Mouse (Mus musculus) right cerebral cortex, adult 18-20 months (tissue): ENCODE data around the gene Rnf7.

Source experiments
- DNase-seq: peaks from one replicate; pipeline ENCODE4 v3.0.0; 2022; ENCODE audit warnings: mixed read lengths

The Rnf7 gene

DNA sequence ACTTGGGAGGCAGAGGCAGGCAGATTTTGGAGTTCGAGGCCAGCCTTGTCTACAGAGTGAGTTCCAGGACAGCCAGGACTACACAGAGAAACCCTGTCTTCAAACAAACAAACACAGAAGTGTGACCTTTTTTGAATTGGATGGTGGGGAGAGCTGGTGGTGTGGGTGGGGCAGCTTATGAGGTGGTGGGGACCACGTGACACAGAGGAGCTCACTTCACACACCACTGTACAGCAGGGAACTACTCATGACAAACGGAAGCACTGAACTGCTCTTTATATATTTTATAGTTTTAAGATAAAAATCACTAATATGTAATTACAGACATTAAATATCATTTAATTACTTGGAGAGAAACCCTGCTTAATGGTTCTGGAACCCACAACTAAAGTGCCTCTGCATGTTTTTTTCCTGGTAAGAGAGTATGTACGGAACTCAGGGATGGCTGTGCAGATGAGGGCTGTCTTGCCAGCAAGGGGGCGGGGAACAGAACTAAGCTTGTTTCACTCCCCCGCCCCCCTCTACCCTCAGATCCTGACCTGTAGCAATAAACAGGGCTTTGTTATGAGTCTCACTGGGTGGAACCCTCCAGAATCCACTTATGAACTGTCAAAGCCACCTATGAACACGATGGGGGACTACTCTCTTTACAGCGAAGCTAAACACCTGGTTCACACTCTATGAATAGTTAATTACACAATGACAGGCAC, 8.8 kb downstream of the Rnf7 start:
- no peak for DNase-seq

DNA sequence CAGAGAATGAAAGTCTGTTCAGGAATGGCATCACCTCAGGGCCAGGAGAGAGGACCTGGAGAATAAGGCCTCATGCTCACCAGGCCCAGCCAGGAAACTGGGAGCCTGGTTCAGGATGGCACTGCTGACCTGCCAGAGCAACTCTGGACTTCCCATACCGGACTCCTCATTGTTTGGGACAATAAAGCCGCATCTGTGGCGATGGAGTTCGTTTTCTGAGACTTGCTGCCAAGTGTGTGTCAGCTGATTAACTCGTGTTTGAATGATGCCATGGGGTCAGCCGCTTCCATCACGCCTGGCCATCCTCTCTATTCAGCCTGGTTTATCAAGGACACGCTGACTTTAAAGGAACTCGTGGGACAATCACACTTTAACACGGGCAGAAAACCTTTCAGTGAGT, 14.8 kb downstream of the Rnf7 start:
- peak; percentile 48 for DNase-seq

- no peak for DNase-seq
Observed at GRCm38 (mm10) chr9:96461607-96462006, 16.9 kb downstream of the Rnf7 start.

DNA sequence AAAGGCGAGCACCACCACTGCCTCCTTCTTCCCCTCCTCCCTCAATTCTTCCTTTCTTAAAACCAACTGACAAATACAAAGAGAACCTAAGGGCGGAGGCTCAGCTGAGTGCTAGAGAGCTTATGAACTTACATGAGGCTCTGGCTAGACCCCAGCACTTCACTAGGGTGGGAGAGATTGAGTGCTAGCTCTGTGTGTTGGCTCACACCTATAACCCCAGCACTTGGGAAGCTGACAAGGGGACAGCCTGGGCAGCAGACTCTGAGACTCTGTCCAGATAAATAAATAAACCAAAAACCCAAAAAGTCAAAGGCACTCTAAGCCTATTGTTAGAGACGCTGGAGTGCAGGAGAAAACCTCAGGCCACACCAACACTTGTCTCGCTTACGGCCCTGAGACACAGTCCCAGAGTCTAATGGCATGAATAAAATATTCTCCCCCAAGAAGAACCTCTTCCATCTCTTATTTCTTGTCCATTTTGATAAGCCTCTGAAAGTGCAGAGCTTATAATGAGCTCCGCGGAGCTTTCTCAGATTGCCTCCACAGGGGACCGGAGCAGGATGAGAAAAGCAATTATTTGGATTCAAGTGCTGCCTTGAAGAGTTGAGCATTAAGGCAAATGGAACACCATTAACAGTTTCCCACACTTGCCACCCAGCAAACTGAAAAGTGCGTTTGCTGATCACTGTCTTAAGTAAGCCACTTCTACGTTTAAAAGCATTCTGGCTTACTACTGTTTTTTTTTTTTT, 18.2 kb downstream of the Rnf7 start:
- DNase-seq, result no peak

DNA sequence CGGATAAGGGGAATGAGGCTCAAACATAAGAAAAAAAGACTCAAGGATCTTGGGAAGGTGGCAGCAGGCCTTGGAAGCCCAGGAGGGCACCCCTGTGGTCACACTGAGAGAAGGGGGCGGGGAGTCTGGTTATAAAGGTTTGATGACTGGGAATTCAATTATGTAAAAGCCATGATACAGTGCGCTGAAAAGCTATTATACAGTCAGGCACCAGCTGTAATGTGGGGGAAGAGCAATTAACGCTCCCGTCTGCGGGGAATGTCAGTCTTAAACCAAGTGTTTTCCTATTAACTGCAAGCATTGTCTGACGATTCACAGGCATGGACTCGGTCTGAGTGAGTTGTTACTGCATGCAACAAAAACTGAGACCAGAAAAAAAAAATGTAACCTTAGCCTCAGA, 22.9 kb downstream of the Rnf7 start:
- no peak for DNase-seq

DNA sequence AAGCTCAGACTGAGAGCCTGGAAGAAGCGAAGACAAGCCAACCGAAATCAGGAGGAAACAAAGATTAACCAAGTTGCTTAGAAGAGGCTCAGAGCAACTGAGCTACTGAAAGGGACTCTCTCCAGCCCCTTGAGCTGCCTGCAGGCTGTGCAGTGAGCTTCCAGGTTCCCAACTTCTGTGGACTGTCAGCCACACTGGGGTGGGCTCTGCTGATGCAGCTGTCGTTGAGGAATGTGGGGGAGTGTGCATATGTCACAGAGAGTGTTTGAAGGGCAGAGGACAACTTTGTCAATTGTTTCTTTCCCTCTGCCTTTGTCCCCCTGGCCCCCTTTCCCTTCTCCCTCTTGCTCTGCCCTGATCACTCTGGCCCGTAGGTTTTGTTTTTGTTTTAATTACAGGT, 25.5 kb downstream of the Rnf7 start:
- no peak for DNase-seq

DNA sequence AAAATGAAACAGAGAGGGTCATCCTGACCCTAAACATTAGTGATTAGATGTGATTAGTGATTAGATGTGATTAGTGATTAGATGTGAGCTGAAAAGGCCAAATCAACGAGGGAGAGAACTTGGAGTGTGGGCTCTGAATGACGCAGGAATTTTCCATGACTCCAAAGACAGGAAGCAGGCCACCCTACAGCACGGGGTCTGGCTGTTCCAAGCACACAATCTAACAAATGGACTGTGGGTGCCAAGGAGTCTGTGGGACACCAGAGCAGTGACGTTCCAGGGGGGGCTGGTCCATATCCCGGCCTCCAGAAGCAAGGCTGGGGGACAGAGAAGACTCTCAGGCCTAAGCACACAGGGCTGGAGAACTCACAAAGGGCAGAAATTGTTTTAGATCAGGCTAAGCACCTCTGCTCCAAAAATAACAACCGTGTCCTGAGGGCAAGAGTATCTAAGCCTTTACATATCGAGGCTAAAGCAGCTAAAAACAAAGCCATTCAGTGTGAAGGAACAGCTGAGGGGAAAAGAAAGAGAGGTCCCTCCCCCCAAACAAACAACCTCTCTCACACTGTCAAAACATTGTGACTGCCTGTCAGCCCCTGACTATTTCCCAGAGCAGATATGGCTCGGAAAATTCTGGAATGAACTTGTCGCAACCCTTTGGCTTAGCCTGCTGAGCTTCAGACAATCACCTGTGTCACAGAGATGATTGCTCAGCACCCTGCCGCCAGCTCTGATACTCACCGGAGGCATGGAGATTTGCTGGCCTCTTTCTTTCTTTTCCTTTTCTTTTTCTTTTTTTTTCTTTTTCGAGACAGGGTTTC, 27.4 kb downstream of the Rnf7 start:
- DNase-seq, result no peak

DNA sequence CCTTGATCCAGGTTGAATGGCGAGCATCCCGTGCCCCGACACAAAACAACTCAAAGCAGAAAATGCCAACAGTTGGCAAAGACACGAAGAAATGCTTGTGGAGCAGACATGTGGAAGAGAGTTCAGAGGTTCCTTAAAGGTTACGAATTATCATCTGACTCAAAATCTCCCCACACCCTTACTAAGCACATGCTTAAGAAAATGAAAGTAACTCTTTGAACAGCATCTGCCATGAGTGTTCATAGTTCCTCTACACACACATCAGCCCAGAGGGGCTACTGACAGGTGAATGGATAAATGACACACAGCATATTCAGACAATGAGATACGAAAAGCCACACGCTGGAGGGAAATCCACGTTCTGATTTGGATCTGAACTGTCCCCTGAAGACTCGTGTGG, 29.0 kb downstream of the Rnf7 start:
- no peak for DNase-seq

DNA sequence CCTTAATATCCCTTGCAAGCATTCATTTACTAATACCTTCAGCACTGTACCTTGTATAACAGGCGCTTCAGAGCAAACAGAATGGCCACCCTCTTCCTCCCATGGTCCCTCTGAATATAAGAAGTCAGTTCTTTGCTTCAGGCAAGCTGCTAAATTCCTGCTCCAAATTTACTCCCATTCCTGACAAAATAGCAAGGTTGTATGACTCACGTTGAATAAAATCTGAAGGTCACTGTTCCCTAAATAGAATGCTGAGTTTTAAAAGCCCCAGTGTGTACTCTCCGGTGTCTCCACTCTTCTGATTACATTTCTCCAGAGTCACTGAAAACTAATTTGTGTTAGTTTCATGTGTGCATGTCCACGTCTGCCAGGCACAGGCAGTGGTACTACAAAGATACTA, 33.1 kb downstream of the Rnf7 start:
- no peak for DNase-seq

- DNase-seq, result no peak
Observed at GRCm38 (mm10) chr9:96442081-96442480, 36.4 kb downstream of the Rnf7 start.

DNA sequence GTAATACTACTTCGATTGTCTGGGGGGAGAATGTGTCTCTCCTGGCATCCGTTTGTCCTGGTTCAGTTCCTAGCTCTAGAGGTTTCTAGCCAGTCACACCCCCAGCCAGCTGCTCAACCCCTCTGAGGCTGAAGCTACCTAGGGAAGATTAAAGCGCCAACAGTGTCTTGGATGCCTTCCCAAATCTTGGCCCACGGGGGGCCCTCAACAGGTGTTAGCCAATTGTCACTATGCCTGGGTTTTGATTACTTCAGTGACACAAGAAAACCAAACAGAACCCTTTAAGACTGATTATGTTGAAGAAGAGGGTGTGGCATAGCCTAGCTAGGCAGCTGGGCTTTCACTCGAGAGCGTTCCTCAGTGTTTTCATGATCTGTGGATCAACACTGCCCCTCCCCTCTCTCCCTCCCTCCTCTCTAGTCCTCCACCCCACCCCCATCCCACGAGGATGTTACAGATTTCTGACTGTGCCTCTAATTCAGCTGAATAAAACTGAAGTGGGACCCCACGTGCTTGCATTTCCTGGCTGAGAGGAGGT, 40.1 kb downstream of the Rnf7 start:
- no peak for DNase-seq

DNA sequence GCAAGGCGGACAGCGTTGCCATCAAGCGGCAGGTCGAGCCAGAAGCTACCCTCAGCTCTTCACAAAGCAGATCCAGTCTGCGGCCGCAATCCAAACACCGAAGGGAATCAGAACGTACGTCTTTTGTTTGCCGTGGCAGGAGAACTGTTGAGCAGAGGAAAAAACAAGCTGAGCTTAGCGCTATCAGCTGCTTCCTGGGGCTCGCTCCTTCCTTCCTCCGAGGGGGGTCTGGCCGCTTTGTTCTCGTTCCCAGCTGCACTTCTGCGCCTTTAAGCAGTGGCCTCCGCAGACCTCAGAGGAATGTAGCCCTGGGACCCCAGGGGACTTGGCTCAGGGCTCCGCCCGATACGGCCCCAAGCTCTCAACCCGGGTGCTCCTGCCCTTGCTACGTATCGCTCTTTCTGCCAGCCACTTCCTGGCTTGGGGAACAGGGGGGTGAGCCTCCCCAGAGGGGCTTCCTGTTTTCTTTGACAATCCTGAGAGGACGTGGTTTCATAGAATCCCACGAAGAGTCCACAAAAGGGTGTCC, 40.6 kb downstream of the Rnf7 start:
- DNase-seq, result no peak

GRCm38 (mm10) chr9:96436901-96437804, 41.3 kb downstream of the Rnf7 start:
- no peak for DNase-seq

- DNase-seq, result no peak
Observed at GRCm38 (mm10) chr9:96432575-96432974, 45.9 kb downstream of the Rnf7 start.

GRCm38 (mm10) chr9:96431081-96431480, 47.4 kb downstream of the Rnf7 start:
- no peak for DNase-seq

DNA sequence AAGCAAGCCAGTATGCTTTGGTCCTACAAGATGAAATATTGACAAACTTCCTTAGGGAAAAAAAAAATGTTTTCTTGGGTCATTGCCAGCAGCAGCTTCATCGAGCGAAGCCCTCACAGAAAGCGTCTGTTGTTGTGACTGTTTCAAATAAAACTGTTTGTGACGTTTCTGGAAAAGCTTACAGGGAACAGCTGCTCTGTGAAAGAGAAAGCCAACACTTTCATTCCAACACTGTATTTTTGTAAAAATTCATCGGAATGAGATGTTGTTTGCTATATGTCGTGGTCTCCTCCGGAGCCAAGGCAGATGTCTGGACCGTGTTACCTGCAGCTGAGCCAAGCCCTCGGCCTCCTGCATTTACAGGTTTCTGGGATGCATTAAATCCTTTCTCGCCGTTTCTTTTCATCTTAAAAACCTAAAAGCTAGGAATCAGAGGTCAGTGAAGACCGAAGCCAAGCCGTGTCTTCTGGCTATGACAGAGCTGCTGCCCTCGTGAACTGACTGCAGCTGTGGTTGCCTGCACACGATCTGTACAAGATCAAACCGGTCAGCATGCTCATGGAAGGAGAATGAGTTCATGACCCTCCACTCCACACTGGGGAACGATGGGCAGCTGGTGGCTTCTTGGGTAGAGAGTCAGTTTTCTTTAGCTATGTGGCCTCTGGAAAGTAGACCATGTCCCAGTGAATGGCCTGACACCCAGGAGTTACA, 50.0 kb downstream of the Rnf7 start:
- DNase-seq, result peak; percentile 44

GRCm38 (mm10) chr9:96424027-96424426, 54.4 kb downstream of the Rnf7 start:
- DNase-seq, result no peak
